Mouse (Mus musculus) testis, adult 2 months (tissue): ENCODE data around the gene Zfp637.

Experiments
- CTCF ChIP-seq: fragments of 200-500 bp; IDR thresholded peaks from 2 replicates; pipeline ENCODE4 v1.5.1; 2012; ENCODE audit warnings: low read depth, mild to moderate bottlenecking, inconsistent platforms, low read length, moderate library complexity; ENCODE audit not compliant: control insufficient read depth, insufficient read depth, insufficient replicate concordance
- POLR2A ChIP-seq: fragments of 200-500 bp; IDR thresholded peaks from 2 replicates; pipeline ENCODE4 v1.6.1; 2012; ENCODE audit warnings: low read depth, mild to moderate bottlenecking, inconsistent platforms, low read length, moderate library complexity; ENCODE audit not compliant: control insufficient read depth

- TF ChIP-seq CTCF (no peak), POLR2A (no peak)
These were observed 51.4 kb downstream of the Zfp637 start for GRCm38 (mm10) chr6:117892386-117892785.
